Mouse (Mus musculus): ENCODE results near the gene Pkib.

DNA sequence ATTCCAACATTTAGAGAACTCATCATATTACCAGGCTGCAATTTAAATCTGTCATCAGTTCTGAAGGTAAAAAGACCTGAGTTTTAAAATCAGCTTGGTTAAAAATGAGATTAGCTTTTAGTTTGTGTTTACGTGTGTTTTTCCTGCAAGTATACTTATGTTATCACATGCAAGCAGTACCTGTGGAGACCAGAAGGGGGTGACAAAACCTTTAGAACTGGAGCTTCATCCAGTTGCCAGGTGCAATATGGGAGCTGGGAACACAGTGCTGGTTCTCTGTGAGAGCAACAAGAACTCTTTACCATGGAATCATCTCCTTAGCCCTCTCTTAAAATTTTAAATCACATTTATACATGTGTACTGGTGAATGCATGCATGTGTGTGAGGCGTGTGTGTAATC is 1.2 kb upstream of the Pkib start:
- 0 out of 2 replicates have a peak, but pooled peaks have one; percentile 20 for TF ChIP-seq CTCF (IDR thresholded peaks at IDR 0.05; ENCODE audit: low read depth)
- no peak for TF ChIP-seq EP300 (IDR thresholded peaks at IDR 0.05; ENCODE audit: low read depth)

All from liver, embryonic 14.5 days (tissue).